Mouse (Mus musculus) intestine, embryonic 14.5 days (tissue): ENCODE data around the gene Nfkbia. TPM values are rescaled to one million over a fixed set of nuclear protein-coding genes. Genes with fewer than 3 reads are reported as not detected.

ENCODE experiments used
- ATAC-seq: fragments of 200-750 bp; cut with Nextera tagmentation; replicated peaks from 2 replicates; pipeline ENCODE4 v1.8.0; 2017; ENCODE audit warnings: low read depth, moderate number of reproducible peaks, moderate TSS enrichment, moderate library complexity; ENCODE audit not compliant: low FRiP score, low TSS enrichment
- DNase-seq: peaks from one replicate; pipeline ENCODE4 v3.0.0-alpha.2; 2018; ENCODE audit warnings: low spot score
- H3K27ac ChIP-seq: fragments of 300-500 bp; sonication (generic); 2 replicates; pipeline ENCODE4 v1.5.1; 2014; ENCODE audit warnings: low read depth, mild to moderate bottlenecking, control low read depth
- H3K27me3 ChIP-seq: fragments of 300-500 bp; sonication (generic); replicated peaks from 2 replicates; pipeline ENCODE4 v1.6.1; 2014; ENCODE audit warnings: low read length, control low read depth; ENCODE audit not compliant: control insufficient read depth, insufficient read depth
- H3K36me3 ChIP-seq: fragments of 300-500 bp; sonication (generic); 2 replicates; pipeline ENCODE4 v1.6.1; 2014; ENCODE audit warnings: low read length, control low read depth; ENCODE audit not compliant: control insufficient read depth, insufficient read depth
- H3K4me1 ChIP-seq: fragments of 300-500 bp; sonication (generic); replicated peaks from 2 replicates; pipeline ENCODE4 v1.6.1; 2014; ENCODE audit warnings: low read length, control low read depth, mixed read lengths; ENCODE audit not compliant: control insufficient read depth, insufficient read depth
- H3K4me2 ChIP-seq: fragments of 300-500 bp; sonication (generic); 2 replicates; pipeline ENCODE4 v1.6.1; 2014; ENCODE audit warnings: low read length
- H3K4me3 ChIP-seq: fragments of 300-500 bp; sonication (generic); 2 replicates; pipeline ENCODE4 v1.5.1; 2014; ENCODE audit warnings: low read depth, low read length, control low read depth, mixed read lengths
- H3K9ac ChIP-seq: fragments of 300-500 bp; sonication (generic); 2 replicates; pipeline ENCODE4 v1.6.1; 2014; ENCODE audit warnings: mild to moderate bottlenecking, low read length
- H3K9me3 ChIP-seq: fragments of 300-500 bp; sonication (generic); 2 replicates; pipeline ENCODE4 v1.6.1; 2016; ENCODE audit warnings: low read length, control low read depth; ENCODE audit not compliant: control insufficient read depth
- WGBS: fragments of 180-500 bp; shearing (Covaris S2); extraction: QIAGEN DNeasy Blood & Tissue Kit; methylation state at CpG from one replicate; pipeline ENCODE4 v1.1.7; 2014; 5-methylcytosine and 5-hydroxymethylcytosine counted together
- polyA plus RNA-seq: library from polyadenylated mRNA; unstranded; fragments of >200 nt; fragmentation: Nextera tagmentation; extraction: Ambion mirVana; gene quantifications from 2 replicates; pipeline ENCODE4 v1.2.1, GENCODE M21; 2014

Nfkbia gene
- polyA plus RNA-seq, 1 experiment from 2014 or later: 80.3 TPM

- Histone ChIP-seq H3K27me3 (no peaks in the 10 kb centered on the region), H3K9me3 (no peaks in the 10 kb centered on the region), H3K4me2 (0 out of 2 replicates have a peak overlapping the region, but pooled peaks have one; percentile 2), H3K4me1 (peaks cover 37% of the 10 kb centered on the region), H3K27ac (peak overlapping the region; percentile 54; the same call in 1 of the 2 replicates), H3K4me3 (no peak overlapping the region), H3K9ac (no peak overlapping the region), H3K36me3 (no peaks in the 10 kb centered on the region)
- DNase-seq (peak; percentile 69), ATAC-seq (no peak)
- WGBS: 22% methylated on average over 16 of the region's 16 CpGs
These were observed 28.2 kb downstream of the Nfkbia start for GRCm38 (mm10) chr12:55463992-55464845.

DNA sequence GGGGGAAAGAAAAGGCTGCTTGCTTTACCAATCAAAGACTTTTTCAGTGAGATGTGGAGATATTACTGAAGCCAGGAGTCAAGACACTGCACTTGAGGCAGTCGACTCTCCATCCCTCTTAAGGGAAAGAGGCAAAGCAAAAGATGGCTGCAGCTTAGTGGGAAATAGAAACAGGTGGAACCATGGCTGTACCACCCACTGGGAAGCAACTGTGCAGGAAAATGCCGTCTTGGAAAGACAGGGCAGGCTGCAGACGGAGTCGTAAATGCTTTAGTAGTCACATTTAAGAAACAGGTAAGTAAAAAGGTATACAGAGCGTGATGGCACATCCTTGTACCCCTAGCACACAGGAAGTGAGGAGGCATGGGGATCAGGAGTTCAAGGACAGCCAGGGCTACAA lies 29.4 kb downstream of the Nfkbia start:
- Histone ChIP-seq H3K36me3 (no peaks in the 10 kb centered on the region), H3K4me2 (no peak overlapping the region), H3K4me1 (peaks cover 37% of the 10 kb centered on the region), H3K4me3 (no peak overlapping the region), H3K9ac (no peak overlapping the region), H3K27ac (peak overlapping the region; percentile 44; the same call in 1 of the 2 replicates), H3K27me3 (no peaks in the 10 kb centered on the region), H3K9me3 (no peaks in the 10 kb centered on the region)
- DNase-seq (no peak), ATAC-seq (no peak)
- 82% methylated on average over 5 of the region's 5 CpGs for WGBS

- ATAC-seq: no peak
- Histone ChIP-seq H3K9me3 (no peaks in the 10 kb centered on the region), H3K36me3 (no peaks in the 10 kb centered on the region), H3K4me1 (peaks cover 34% of the 10 kb centered on the region), H3K4me2 (no peak overlapping the region), H3K4me3 (no peak overlapping the region), H3K9ac (no peak overlapping the region), H3K27me3 (no peaks in the 10 kb centered on the region), H3K27ac (peak overlapping the region; percentile 44; the same call in 1 of the 2 replicates)
- WGBS: 44% methylated on average over 6 of the region's 6 CpGs
- DNase-seq: no peak
These were observed 30.0 kb downstream of the Nfkbia start for GRCm38 (mm10) chr12:55462456-55462855.

- Histone ChIP-seq H3K27me3 (no peaks in the 10 kb centered on the region), H3K9ac (no peak overlapping the region), H3K27ac (peak overlapping the region; percentile 44; the same call in 1 of the 2 replicates), H3K4me2 (no peak overlapping the region), H3K9me3 (no peaks in the 10 kb centered on the region), H3K4me1 (peaks cover 34% of the 10 kb centered on the region), H3K4me3 (no peak overlapping the region), H3K36me3 (no peaks in the 10 kb centered on the region)
- DNase-seq (no peak), ATAC-seq (no peak)
- WGBS: 41% methylated on average over 6 of the region's 6 CpGs
These were observed 30.7 kb downstream of the Nfkbia start for GRCm38 (mm10) chr12:55461767-55462166.

GRCm38 (mm10) chr12:55460900-55461299 lies 31.5 kb downstream of the Nfkbia start:
- no peak for ATAC-seq
- 45% methylated on average over 4 of the region's 4 CpGs for WGBS
- H3K36me3 ChIP-seq: no peaks in the 10 kb centered on the region
- no peaks in the 10 kb centered on the region for H3K9me3 ChIP-seq
- no peaks in the 10 kb centered on the region for H3K27me3 ChIP-seq
- DNase-seq: no peak
- H3K4me2 ChIP-seq: no peak overlapping the region
- no peak overlapping the region for H3K9ac ChIP-seq
- peaks cover 34% of the 10 kb centered on the region for H3K4me1 ChIP-seq
- no peak overlapping the region for H3K4me3 ChIP-seq
- H3K27ac ChIP-seq: peak overlapping the region; percentile 44; the same call in 1 of the 2 replicates

DNA sequence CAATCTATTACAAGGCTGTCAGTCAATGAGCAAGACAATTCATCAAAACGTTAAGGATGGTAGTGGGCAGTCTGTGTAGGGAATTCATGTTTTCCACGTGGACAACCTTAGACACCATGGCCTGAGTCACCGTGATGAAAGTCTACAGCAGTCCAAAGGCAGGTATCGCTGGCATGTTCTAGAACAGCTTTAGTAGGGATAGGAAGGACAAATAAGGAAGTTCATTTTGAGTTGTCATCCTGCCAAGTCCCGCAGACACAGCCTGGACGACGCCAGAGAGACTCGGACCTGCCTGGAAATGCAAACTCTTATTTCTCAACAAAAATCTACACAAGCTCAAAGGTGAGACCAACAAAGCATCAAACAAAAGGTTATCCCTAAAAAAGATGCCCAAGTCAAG lies 32.7 kb downstream of the Nfkbia start:
- no peak for DNase-seq
- Histone ChIP-seq H3K9me3 (no peaks in the 10 kb centered on the region), H3K4me3 (no peak overlapping the region), H3K9ac (no peak overlapping the region), H3K27ac (no peak overlapping the region), H3K27me3 (no peaks in the 10 kb centered on the region), H3K4me1 (peaks cover 26% of the 10 kb centered on the region), H3K36me3 (no peaks in the 10 kb centered on the region), H3K4me2 (no peak overlapping the region)
- ATAC-seq: no peak
- 78% methylated on average over 8 of the region's 8 CpGs for WGBS

DNA sequence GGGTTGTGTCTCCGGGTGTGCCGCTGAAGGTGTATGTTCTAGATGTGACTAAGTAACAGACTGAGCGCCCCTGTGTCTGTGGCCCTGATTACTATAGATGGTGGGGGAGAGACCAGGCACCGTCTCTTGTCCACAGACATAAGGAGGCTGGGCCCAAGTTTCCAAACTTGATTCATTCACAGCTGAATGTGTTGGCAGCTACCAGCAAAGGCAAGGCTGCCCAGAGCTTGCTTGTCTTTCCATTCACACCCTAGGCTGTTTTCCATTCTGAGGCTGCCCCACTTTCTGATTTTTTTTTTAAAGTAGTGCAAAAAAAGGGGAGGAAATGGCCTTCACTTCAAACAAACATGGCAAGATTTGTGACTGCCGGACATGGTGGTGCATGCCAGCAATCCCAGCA lies 35.6 kb downstream of the Nfkbia start:
- no peak overlapping the region for H3K4me3 ChIP-seq
- no peak overlapping the region for H3K4me2 ChIP-seq
- H3K9me3 ChIP-seq: no peaks in the 10 kb centered on the region
- H3K27me3 ChIP-seq: no peaks in the 10 kb centered on the region
- WGBS: 84% methylated on average over 5 of the region's 5 CpGs
- DNase-seq (no peak), ATAC-seq (no peak)
- no peak overlapping the region for H3K9ac ChIP-seq
- H3K4me1 ChIP-seq: peaks cover 21% of the 10 kb centered on the region
- H3K36me3 ChIP-seq: no peaks in the 10 kb centered on the region
- H3K27ac ChIP-seq: no peak overlapping the region

- Histone ChIP-seq H3K36me3 (no peaks in the 10 kb centered on the region), H3K9me3 (no peaks in the 10 kb centered on the region), H3K4me2 (no peak overlapping the region), H3K4me1 (peaks cover 15% of the 10 kb centered on the region), H3K27ac (no peak overlapping the region), H3K9ac (no peak overlapping the region), H3K4me3 (no peak overlapping the region), H3K27me3 (no peaks in the 10 kb centered on the region)
- WGBS: 71% methylated on average over 3 of the region's 3 CpGs
- ATAC-seq (no peak), DNase-seq (no peak)
These were observed 36.3 kb downstream of the Nfkbia start for GRCm38 (mm10) chr12:55456136-55456535.

- peaks cover 17% of the 10 kb centered on the region for H3K4me1 ChIP-seq
- no peak overlapping the region for H3K27ac ChIP-seq
- no peak for DNase-seq
- no peak overlapping the region for H3K9ac ChIP-seq
- WGBS: 76% methylated on average over 10 of the region's 10 CpGs
- no peaks in the 10 kb centered on the region for H3K27me3 ChIP-seq
- no peaks in the 10 kb centered on the region for H3K9me3 ChIP-seq
- H3K4me3 ChIP-seq: no peak overlapping the region
- no peak for ATAC-seq
- no peaks in the 10 kb centered on the region for H3K36me3 ChIP-seq
- no peak overlapping the region for H3K4me2 ChIP-seq
These were observed 37.2 kb downstream of the Nfkbia start for GRCm38 (mm10) chr12:55455206-55455605.
